Mouse (Mus musculus): ENCODE results near the gene Scaf4.

GRCm38 (mm10) chr16:90221441-90222070 is 62.7 kb downstream of the Scaf4 start:
- TF ChIP-seq POLR2A (IDR thresholded peaks at IDR 0.05; ENCODE audit: insufficient read length, low read depth), result no peak
- no peak for TF ChIP-seq E2F4 (IDR thresholded peaks at IDR 0.05; ENCODE audit: insufficient read depth)
- TF ChIP-seq POLR2AphosphoS2 (IDR thresholded peaks at IDR 0.05; ENCODE audit: insufficient read length, low read depth), result no peak

Measured in myocyte (in vitro differentiated cells).